Mouse (Mus musculus): Measurements from ENCODE around the gene Ccdc87. TPM values are rescaled to one million over a fixed set of nuclear protein-coding genes. Genes with fewer than 3 reads are reported as not detected.

The Ccdc87 gene
- 0.17 TPM in 1 of 2 replicates, not detected in the other for polyA plus RNA-seq (2016; fragmentation: Nextera tagmentation; extraction: Ambion mirVana)

DNA sequence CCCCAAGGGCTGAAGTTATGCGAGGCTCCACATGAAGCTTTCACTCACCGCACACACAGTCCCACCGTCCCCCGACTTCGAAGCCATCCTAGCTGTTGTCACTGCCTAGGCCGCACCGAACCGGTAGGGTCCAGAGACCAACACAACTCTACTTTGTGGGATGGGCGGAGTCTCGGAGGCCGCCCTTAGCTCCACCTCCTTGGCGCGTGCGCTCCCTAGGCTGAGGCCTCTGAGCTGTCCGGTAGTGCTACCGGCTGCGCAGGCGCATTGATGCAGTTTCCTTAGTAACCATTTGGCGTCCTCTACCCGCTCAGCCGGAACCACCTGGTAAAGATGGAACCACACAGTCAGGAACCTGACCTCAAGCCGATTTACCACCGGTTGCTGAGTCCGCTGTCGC is at the start of gene Ccdc87, which contains the start of gene Ccs:
TSS of gene Ccdc87 (plus strand) at position 218 of the 400 bp plus-strand sequence.
TSS of gene Ccs (minus strand) at position 184 of the 400 bp plus-strand sequence.
- no peaks in the 10 kb centered on the region for H3K9me3 ChIP-seq
- peak within 1 kb of the TSS; percentile 86 for H3K27ac ChIP-seq
- peak within 1 kb of the TSS; percentile 70 for H3K4me3 ChIP-seq
- peaks cover 6% of the 10 kb centered on the region; the same call in 1 of the 2 replicates for H3K36me3 ChIP-seq
- DNase-seq (ENCODE audit: low spot score) = peak; percentile 98
- WGBS = under 1% methylated on average over 25 of the region's 25 CpGs
- H3K27me3 ChIP-seq (ENCODE audit: insufficient read depth, poor library complexity, severe bottlenecking) = peaks cover 28% of the 10 kb centered on the region
- peaks cover 15% of the 10 kb centered on the region; the same call in 1 of the 2 replicates for H3K4me1 ChIP-seq

GRCm38 (mm10) chr19:4793281-4793830 is 45.8 kb upstream of the Ccdc87 start:
- Histone ChIP-seq H3K4me3 (peak overlapping the region; percentile 82), H3K27me3 (ENCODE audit: insufficient read depth, poor library complexity, severe bottlenecking) (no peaks in the 10 kb centered on the region), H3K36me3 (peaks cover 41% of the 10 kb centered on the region), H3K4me1 (peaks cover 23% of the 10 kb centered on the region), H3K27ac (peak overlapping the region; percentile 88), H3K9me3 (no peaks in the 10 kb centered on the region)
- no peak for DNase-seq (ENCODE audit: low spot score)
- under 1% methylated on average over 16 of the region's 16 CpGs for WGBS

- no peaks in the 10 kb centered on the region for H3K9me3 ChIP-seq
- H3K27me3 ChIP-seq (ENCODE audit: insufficient read depth, poor library complexity, severe bottlenecking) = no peaks in the 10 kb centered on the region
- H3K27ac ChIP-seq = peak within 1 kb of the TSS; percentile 88
- peaks cover 42% of the 10 kb centered on the region for H3K36me3 ChIP-seq
- H3K4me1 ChIP-seq = peaks cover 23% of the 10 kb centered on the region
- under 1% methylated on average over 31 of the region's 31 CpGs for WGBS
- peak within 1 kb of the TSS; percentile 82 for H3K4me3 ChIP-seq
- DNase-seq (ENCODE audit: low spot score) = peak; percentile 99
Measured at GRCm38 (mm10) chr19:4793831-4794422, 45.2 kb upstream of the Ccdc87 start, which contains the start of gene Rbm4. Gene Rbm4 (minus strand): TSS chr19:4793901.

DNA sequence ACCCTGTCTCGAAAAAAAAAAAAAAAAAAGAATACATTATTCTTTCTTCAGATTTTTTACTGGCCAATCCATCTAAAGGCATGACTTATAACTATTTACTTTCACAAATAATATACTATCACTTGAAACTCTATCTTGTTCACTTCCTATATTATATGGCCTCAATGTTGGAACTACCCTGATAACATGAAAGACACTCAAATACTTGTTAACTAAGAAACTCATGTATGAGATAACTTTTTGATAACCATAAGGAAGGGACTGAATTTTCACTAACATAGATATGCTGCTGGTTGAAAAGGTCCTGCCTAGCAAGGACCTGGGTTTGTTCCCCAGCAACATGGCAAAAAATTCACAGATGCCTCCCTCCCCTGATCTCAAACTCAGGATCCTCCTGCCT is 43.2 kb upstream of the Ccdc87 start:
- peaks cover 15% of the 10 kb centered on the region for H3K4me1 ChIP-seq
- H3K27ac ChIP-seq = no peak overlapping the region
- H3K36me3 ChIP-seq = peaks cover 47% of the 10 kb centered on the region
- no peak overlapping the region for H3K4me3 ChIP-seq
- no peak for DNase-seq (ENCODE audit: low spot score)
- 65% methylated on average over 1 of the region's 1 CpGs for WGBS
- H3K27me3 ChIP-seq (ENCODE audit: insufficient read depth, poor library complexity, severe bottlenecking) = no peaks in the 10 kb centered on the region
- no peaks in the 10 kb centered on the region for H3K9me3 ChIP-seq

DNA sequence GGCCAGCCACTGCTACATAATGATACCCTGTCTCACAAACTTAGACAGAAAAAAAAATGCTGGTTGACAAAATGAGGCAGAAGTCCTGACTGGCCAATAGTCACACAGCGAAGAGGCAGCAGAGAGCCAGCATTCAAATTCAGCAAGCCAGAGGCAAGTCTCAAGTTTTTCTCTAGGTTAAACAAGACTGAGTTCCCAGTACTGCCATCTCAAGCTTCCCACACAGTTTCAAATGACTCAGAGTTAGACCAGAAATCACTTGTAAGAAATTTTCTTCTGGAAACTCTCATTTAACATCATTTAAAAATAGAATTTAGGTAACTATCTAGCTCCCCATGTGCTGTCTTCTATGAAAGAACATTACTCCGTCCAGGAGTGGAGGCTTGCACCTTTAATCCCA is 41.3 kb upstream of the Ccdc87 start:
- Histone ChIP-seq H3K27me3 (ENCODE audit: insufficient read depth, poor library complexity, severe bottlenecking) (no peaks in the 10 kb centered on the region), H3K9me3 (no peaks in the 10 kb centered on the region), H3K36me3 (peaks cover 53% of the 10 kb centered on the region), H3K4me1 (peaks cover 3% of the 10 kb centered on the region; the same call in 1 of the 2 replicates), H3K27ac (no peak overlapping the region), H3K4me3 (no peak overlapping the region)
- 92% methylated on average over 2 of the region's 2 CpGs for WGBS
- no peak for DNase-seq (ENCODE audit: low spot score)

GRCm38 (mm10) chr19:4799083-4799482 is 40.1 kb upstream of the Ccdc87 start:
- Histone ChIP-seq H3K4me3 (no peak overlapping the region), H3K36me3 (peaks cover 65% of the 10 kb centered on the region), H3K9me3 (no peaks in the 10 kb centered on the region), H3K27me3 (ENCODE audit: insufficient read depth, poor library complexity, severe bottlenecking) (no peaks in the 10 kb centered on the region), H3K27ac (no peak overlapping the region), H3K4me1 (peaks cover 12% of the 10 kb centered on the region)
- WGBS = 96% methylated on average over 5 of the region's 5 CpGs
- no peak for DNase-seq (ENCODE audit: low spot score)

- no peak for DNase-seq (ENCODE audit: low spot score)
- Histone ChIP-seq H3K27me3 (ENCODE audit: insufficient read depth, poor library complexity, severe bottlenecking) (no peaks in the 10 kb centered on the region), H3K36me3 (peaks cover 63% of the 10 kb centered on the region), H3K4me1 (peaks cover 11% of the 10 kb centered on the region; the same call in 1 of the 2 replicates), H3K4me3 (no peak overlapping the region; the same call in 1 of the 2 replicates), H3K27ac (no peak overlapping the region), H3K9me3 (no peaks in the 10 kb centered on the region)
- WGBS = 97% methylated on average over 7 of the region's 7 CpGs
Measured at GRCm38 (mm10) chr19:4802691-4803091, 36.5 kb upstream of the Ccdc87 start.

DNA sequence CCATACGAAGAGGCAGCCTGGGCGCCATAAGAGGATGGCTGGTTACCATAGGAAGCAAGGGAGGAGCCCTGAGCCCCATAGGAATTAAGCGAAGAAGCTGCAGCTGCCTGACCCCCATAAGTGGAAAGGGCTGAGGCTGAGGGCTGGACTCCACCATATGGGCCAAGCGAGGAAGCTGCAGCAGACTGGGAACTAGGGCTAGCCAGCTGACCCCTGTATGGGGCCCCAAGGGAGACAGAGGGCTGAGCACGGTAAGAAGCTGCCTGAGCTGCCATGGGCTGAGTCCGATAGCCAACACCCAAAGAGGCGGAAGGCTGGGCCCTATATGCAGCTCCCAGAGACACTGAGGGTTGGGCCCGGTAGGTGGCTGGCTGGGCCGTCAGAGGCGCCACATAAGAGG is 35.9 kb upstream of the Ccdc87 start:
- H3K4me1 ChIP-seq = peaks cover 11% of the 10 kb centered on the region; the same call in 1 of the 2 replicates
- no peak overlapping the region for H3K4me3 ChIP-seq
- peaks cover 58% of the 10 kb centered on the region for H3K36me3 ChIP-seq
- DNase-seq (ENCODE audit: low spot score) = no peak
- 82% methylated on average over 10 of the region's 10 CpGs for WGBS
- H3K27me3 ChIP-seq (ENCODE audit: insufficient read depth, poor library complexity, severe bottlenecking) = no peaks in the 10 kb centered on the region
- no peaks in the 10 kb centered on the region for H3K9me3 ChIP-seq
- H3K27ac ChIP-seq = no peak overlapping the region

DNA sequence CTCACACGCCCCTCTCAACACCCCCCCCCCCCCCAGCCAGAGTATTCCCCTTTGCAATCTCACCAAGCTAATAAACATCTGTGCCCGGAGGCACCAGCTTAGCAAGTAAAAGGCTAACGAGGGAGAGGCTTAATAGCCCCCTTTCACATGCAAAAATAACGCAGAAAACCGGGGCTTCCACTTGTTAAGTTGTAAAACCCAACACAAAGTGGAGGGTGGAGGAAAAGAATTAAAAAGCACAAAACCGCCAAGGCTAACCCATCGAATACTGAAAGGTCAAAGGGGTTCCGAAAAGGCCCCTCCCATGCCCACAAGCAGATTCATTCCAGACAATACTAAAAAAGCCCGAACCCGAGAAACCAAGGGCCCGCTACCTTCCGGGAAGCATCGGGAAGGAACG is 28.9 kb upstream of the Ccdc87 start:
- Histone ChIP-seq H3K27ac (peak overlapping the region; percentile 97), H3K27me3 (ENCODE audit: insufficient read depth, poor library complexity, severe bottlenecking) (no peaks in the 10 kb centered on the region)

GRCm38 (mm10) chr19:4810746-4811062 is 28.5 kb upstream of the Ccdc87 start:
- Histone ChIP-seq H3K27ac (peak overlapping the region; percentile 97), H3K36me3 (no peaks in the 10 kb centered on the region), H3K4me1 (peaks cover 10% of the 10 kb centered on the region), H3K4me3 (peak overlapping the region; percentile 92), H3K27me3 (ENCODE audit: insufficient read depth, poor library complexity, severe bottlenecking) (no peaks in the 10 kb centered on the region), H3K9me3 (no peaks in the 10 kb centered on the region)
- DNase-seq (ENCODE audit: low spot score) = no peak
- 0% methylated on average over 17 of the region's 17 CpGs for whole genome bisulfite sequencing

More for the DNA sequence above, 28.9 kb upstream of the Ccdc87 start:
- peaks cover 10% of the 10 kb centered on the region for H3K4me1 ChIP-seq
- no peak for DNase-seq (ENCODE audit: low spot score)
- no peaks in the 10 kb centered on the region for H3K36me3 ChIP-seq
- H3K4me3 ChIP-seq = peak overlapping the region; percentile 92
- no peaks in the 10 kb centered on the region for H3K9me3 ChIP-seq
- WGBS = under 1% methylated on average over 14 of the region's 14 CpGs

DNA sequence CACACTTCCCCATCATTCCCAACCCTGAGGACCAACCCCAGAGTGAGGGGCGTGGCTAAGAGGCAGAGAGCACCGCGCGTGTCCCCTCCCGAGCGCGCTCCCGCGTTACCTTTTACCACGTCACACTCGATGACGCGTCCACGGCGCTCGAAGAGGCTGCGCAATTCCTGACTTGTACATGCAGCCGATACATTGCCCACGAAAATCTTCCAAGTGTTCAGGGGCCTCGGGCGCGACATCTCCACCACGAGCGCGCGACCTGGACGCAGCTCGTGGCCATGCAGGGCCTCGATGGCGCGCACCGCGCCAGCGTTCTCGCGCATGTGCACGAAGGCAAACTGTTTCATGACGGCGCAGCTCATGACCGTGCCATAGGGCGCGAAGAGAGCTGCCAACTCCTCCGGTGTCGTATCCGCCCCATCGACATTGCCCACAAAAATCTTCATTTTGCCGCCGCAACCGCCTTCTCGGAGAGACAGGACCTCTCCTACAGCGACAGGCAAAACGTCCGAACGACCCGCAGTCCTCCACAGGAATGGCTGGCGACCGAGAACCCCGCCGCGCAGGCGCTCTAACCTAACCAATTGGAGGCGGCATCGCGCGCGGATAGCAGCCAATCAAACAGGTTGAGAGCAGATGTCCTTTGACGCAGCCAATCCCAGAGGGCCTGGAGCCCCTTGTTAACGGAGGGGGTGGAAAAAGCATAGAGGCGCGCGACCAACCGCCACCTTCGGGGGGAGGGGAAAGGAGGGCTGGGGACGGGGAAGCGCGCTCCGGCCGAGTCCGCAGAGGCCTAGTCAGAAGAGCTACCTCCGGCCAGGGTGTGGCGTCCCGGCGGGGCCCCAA is 27.9 kb upstream of the Ccdc87 start, which contains the start of the genes Gm21992 and Rbm14:
TSS of gene Gm21992 (minus strand) at position 550 of the 846 bp plus-strand sequence.
TSS of gene Rbm14 (minus strand) at position 572 of the 846 bp plus-strand sequence.
- H3K27me3 ChIP-seq (ENCODE audit: insufficient read depth, poor library complexity, severe bottlenecking) = no peaks in the 10 kb centered on the region
- H3K9me3 ChIP-seq = no peaks in the 10 kb centered on the region
- DNase-seq (ENCODE audit: low spot score) = peak; percentile 100
- no peaks in the 10 kb centered on the region for H3K36me3 ChIP-seq
- peak within 1 kb of the TSS; percentile 97 for H3K27ac ChIP-seq
- under 1% methylated on average over 83 of the region's 83 CpGs for WGBS
- peak within 1 kb of the TSS; percentile 92 for H3K4me3 ChIP-seq
- H3K4me1 ChIP-seq = peaks cover 10% of the 10 kb centered on the region

- Histone ChIP-seq H3K36me3 (no peaks in the 10 kb centered on the region), H3K9me3 (no peaks in the 10 kb centered on the region), H3K27me3 (ENCODE audit: insufficient read depth, poor library complexity, severe bottlenecking) (no peaks in the 10 kb centered on the region), H3K27ac (peak overlapping the region; percentile 97), H3K4me3 (peak overlapping the region; percentile 92), H3K4me1 (peaks cover 10% of the 10 kb centered on the region)
- WGBS = 5% methylated on average over 12 of the region's 12 CpGs
- no peak for DNase-seq (ENCODE audit: low spot score)
Measured at GRCm38 (mm10) chr19:4811909-4812242, 27.3 kb upstream of the Ccdc87 start.
